Mouse (Mus musculus) forebrain, embryonic 14.5 days (tissue): Measurements from ENCODE around the gene Tbc1d19. TPM values are rescaled to one million over a fixed set of nuclear protein-coding genes. Genes with fewer than 3 reads are reported as not detected.
A peak's percentile ranks its signal among the peaks of the same experiment; 100 is the strongest.

Experiments
- ATAC-seq: fragments of 200-750 bp; cut with Nextera tagmentation; 2 replicates; pipeline ENCODE4 v1.8.0; 2017; ENCODE audit warnings: mild to moderate bottlenecking, moderate library complexity
- DNase-seq: peaks from one replicate; pipeline ENCODE4 v3.0.0-alpha.2; 2015; ENCODE audit warnings: low spot score
- H3K27ac ChIP-seq: fragments of 300-500 bp; sonication (generic); 2 replicates; pipeline ENCODE4 v1.5.1; 2014; ENCODE audit warnings: low read depth, mild to moderate bottlenecking, control low read depth, low read length, moderate library complexity
- H3K27me3 ChIP-seq: fragments of 300-500 bp; sonication (generic); replicated peaks from 2 replicates; pipeline ENCODE4 v1.6.1; 2014; ENCODE audit warnings: low read length, control low read depth, mixed read lengths; ENCODE audit not compliant: control insufficient read depth, insufficient read depth
- H3K36me3 ChIP-seq: fragments of 300-500 bp; sonication (generic); 2 replicates; pipeline ENCODE4 v1.6.1; 2014; ENCODE audit warnings: low read length, control low read depth; ENCODE audit not compliant: control insufficient read depth, insufficient read depth
- H3K4me1 ChIP-seq: fragments of 300-500 bp; sonication (generic); 2 replicates; pipeline ENCODE4 v1.6.1; 2014; ENCODE audit warnings: antibody characterized with exemption, low read length, control low read depth; ENCODE audit not compliant: control insufficient read depth, insufficient read depth
- H3K4me2 ChIP-seq: fragments of 300-500 bp; sonication (generic); 2 replicates; pipeline ENCODE4 v1.6.1; 2014; ENCODE audit warnings: mild to moderate bottlenecking, control low read depth, low read length
- H3K4me3 ChIP-seq: fragments of 300-500 bp; sonication (generic); 2 replicates; pipeline ENCODE4 v1.5.1; 2014; ENCODE audit warnings: low read depth, low read length, control low read depth
- H3K9ac ChIP-seq: fragments of 300-500 bp; sonication (generic); 2 replicates; pipeline ENCODE4 v1.6.1; 2014; ENCODE audit warnings: mild to moderate bottlenecking, low read length, control low read depth, moderate library complexity
- H3K9me3 ChIP-seq: fragments of 300-500 bp; sonication (generic); replicated peaks from 2 replicates; pipeline ENCODE4 v1.6.1; 2016; ENCODE audit warnings: low read length, control low read depth, mixed read lengths; ENCODE audit not compliant: control insufficient read depth
- WGBS: fragments of 180-500 bp; shearing (Covaris S2); extraction: QIAGEN DNeasy Blood & Tissue Kit; methylation state at CpG from one replicate; pipeline ENCODE4 v1.1.7; 2014; 5-methylcytosine and 5-hydroxymethylcytosine counted together
- polyA plus RNA-seq: library from polyadenylated mRNA; unstranded; fragments of >200 nt; fragmentation: Nextera tagmentation; extraction: Ambion mirVana; gene quantifications from 2 replicates; pipeline ENCODE4 v1.2.1, GENCODE M21; 2014

The Tbc1d19 gene
- 60.9 and 69.7 TPM in 2 replicates for polyA plus RNA-seq

DNA sequence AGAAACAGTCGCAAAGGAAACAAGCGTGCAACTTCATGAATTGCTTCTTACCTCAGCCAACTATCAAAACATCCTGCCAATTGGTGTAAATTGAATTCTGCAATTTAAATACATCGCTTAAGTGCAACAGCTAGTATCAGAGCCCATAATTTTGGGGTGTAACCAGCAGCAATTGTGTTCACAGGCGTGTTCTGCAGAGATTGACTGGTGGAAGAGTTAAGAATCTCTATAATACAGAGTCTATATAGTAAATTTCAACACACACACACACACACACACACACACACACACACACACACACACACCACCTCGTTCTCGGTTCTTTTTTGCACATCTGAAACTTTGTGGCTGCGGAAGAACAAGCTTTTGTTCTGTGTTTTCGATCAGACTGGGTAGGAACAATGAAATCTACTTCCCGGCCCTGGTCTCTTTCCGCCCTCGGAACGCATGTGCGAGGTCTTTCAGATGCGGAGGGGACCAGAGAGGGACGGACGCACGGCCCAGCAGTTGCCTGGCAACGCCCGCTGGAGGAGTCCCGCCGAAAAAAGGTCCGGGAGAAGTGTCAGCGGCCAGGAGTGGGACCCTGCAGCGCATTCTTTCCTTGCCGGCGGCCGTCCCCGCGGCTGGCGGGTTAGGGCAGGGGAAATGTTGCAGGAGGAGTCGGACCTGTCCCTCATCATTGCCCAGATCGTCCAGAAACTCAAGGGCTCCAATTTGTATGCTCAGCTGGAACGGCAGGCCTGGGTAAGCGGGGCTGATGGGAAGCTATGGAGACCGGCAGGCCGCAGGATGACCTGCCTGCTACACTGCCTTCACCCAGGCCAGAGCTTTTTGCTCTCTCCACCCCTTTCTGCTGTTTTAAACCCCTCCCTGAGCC, at the start of gene Tbc1d19:
Tbc1d19 (plus strand) TSS at position 492 of the 877 bp plus-strand sequence.
- Histone ChIP-seq H3K4me2 (peak within 1 kb of the TSS; percentile 71), H3K4me3 (peak within 1 kb of the TSS; percentile 74), H3K27ac (peak within 1 kb of the TSS; percentile 55; the same call in 1 of the 2 replicates), H3K4me1 (peaks cover 11% of the 10 kb centered on the region), H3K36me3 (no peaks in the 10 kb centered on the region), H3K9ac (peak within 1 kb of the TSS; percentile 84), H3K27me3 (no peaks in the 10 kb centered on the region), H3K9me3 (no peaks in the 10 kb centered on the region)
- peak; percentile 94 for DNase-seq
- ATAC-seq, result peak; percentile 99
- WGBS, result 6% methylated on average over 36 of the region's 36 CpGs

GRCm38 (mm10) chr5:53759912-53760311, 49.5 kb upstream of the Tbc1d19 start:
- DNase-seq, result no peak
- no peak overlapping the region for H3K27ac ChIP-seq
- no peaks in the 10 kb centered on the region for H3K9me3 ChIP-seq
- no peak overlapping the region for H3K4me3 ChIP-seq
- no peaks in the 10 kb centered on the region for H3K4me1 ChIP-seq
- H3K36me3 ChIP-seq, result no peaks in the 10 kb centered on the region
- ATAC-seq, result no peak
- no peak overlapping the region for H3K4me2 ChIP-seq
- no peak overlapping the region for H3K9ac ChIP-seq
- H3K27me3 ChIP-seq, result no peaks in the 10 kb centered on the region
- 93% methylated on average over 4 of the region's 4 CpGs for WGBS

DNA sequence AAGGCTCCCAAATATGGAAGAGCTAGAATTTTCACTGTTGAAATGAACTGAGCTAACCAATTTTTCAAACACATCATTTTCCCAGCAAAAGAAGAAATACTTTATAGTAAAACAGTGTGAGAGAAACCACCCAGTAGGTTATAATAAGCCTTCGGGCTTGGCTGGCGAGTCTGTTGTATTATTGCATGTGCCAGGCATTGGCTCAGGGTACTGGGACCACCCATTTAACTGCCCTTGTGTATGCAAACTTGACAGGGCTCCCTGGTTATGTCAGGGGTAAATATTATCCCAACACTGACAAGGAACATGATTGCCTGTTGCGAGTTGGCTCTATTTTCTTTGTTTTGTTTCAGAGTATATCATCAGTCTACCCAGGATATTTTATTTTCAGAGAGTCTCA, 48.5 kb upstream of the Tbc1d19 start:
- no peaks in the 10 kb centered on the region for H3K27me3 ChIP-seq
- no peaks in the 10 kb centered on the region for H3K36me3 ChIP-seq
- no peak overlapping the region for H3K4me2 ChIP-seq
- no peak overlapping the region for H3K4me3 ChIP-seq
- H3K27ac ChIP-seq, result no peak overlapping the region
- H3K9me3 ChIP-seq, result no peaks in the 10 kb centered on the region
- DNase-seq, result no peak
- ATAC-seq, result no peak
- WGBS, result 76% methylated on average over 3 of the region's 3 CpGs
- H3K9ac ChIP-seq, result no peak overlapping the region
- no peaks in the 10 kb centered on the region for H3K4me1 ChIP-seq

DNA sequence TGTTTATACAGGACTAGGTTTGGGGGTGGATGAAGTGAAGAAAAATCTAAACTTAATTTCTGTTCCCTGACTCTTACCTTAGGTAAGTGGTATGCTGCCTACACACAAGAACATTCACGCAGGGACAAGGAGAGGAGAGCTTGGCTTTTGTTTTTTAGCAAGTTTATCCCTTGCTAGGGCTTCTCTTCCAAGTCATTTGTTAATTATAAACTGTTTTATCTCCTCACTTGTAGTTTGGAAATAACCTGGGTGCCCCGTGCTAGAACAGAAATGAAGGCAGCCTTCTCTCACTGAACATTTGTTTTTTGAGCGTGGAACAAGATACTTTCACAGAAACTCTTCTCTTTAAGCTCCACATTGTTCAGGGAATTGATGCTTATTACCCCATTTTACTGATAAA, 48.1 kb upstream of the Tbc1d19 start:
- no peak for ATAC-seq
- Histone ChIP-seq H3K27ac (no peak overlapping the region), H3K36me3 (no peaks in the 10 kb centered on the region), H3K4me2 (no peak overlapping the region), H3K4me3 (no peak overlapping the region), H3K4me1 (no peaks in the 10 kb centered on the region), H3K9me3 (no peaks in the 10 kb centered on the region), H3K9ac (no peak overlapping the region), H3K27me3 (no peaks in the 10 kb centered on the region)
- DNase-seq, result no peak
- 88% methylated on average over 3 of the region's 3 CpGs for WGBS

GRCm38 (mm10) chr5:53784818-53785520, 24.4 kb upstream of the Tbc1d19 start:
- no peak overlapping the region for H3K9ac ChIP-seq
- no peak overlapping the region for H3K4me3 ChIP-seq
- no peaks in the 10 kb centered on the region for H3K36me3 ChIP-seq
- ATAC-seq (no peak), DNase-seq (no peak)
- no peaks in the 10 kb centered on the region for H3K27me3 ChIP-seq
- no peaks in the 10 kb centered on the region for H3K9me3 ChIP-seq
- no peaks in the 10 kb centered on the region for H3K4me1 ChIP-seq
- 72% methylated on average over 12 of the region's 12 CpGs for WGBS
- H3K4me2 ChIP-seq, result no peak overlapping the region
- H3K27ac ChIP-seq, result no peak overlapping the region

- H3K4me1 ChIP-seq, result no peaks in the 10 kb centered on the region
- no peak overlapping the region for H3K27ac ChIP-seq
- no peaks in the 10 kb centered on the region for H3K27me3 ChIP-seq
- H3K4me2 ChIP-seq, result no peak overlapping the region
- H3K9ac ChIP-seq, result no peak overlapping the region
- no peaks in the 10 kb centered on the region for H3K9me3 ChIP-seq
- H3K4me3 ChIP-seq, result no peak overlapping the region
- no peak for ATAC-seq
- DNase-seq, result no peak
- no peaks in the 10 kb centered on the region for H3K36me3 ChIP-seq
- 74% methylated on average over 2 of the region's 2 CpGs for WGBS
Measured at GRCm38 (mm10) chr5:53801379-53801778, 8.0 kb upstream of the Tbc1d19 start.

DNA sequence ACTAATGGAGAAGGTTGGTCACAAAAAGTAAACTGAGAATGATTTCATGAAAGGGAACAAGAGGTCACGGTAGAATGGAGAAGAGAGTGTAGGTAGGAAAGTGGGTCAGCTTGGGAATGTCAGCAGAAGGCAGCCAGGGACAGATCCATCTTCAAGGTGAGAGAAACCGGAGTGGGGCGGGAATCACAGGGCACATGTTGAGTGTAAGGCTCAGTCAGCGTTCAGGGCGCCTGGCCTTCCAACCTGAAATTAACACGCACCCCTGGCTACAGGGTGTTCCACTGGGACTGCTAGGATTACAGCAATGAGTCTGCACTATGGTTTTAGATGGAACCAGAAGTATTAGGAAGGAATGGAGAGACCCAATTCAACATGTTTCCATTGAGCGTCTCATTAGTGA, 10.3 kb downstream of the Tbc1d19 start:
- 93% methylated on average over 7 of the region's 7 CpGs for WGBS
- H3K9ac ChIP-seq, result no peak overlapping the region
- H3K4me3 ChIP-seq, result no peak overlapping the region
- H3K27ac ChIP-seq, result no peak overlapping the region
- no peak for ATAC-seq
- DNase-seq, result no peak
- no peaks in the 10 kb centered on the region for H3K36me3 ChIP-seq
- no peaks in the 10 kb centered on the region for H3K9me3 ChIP-seq
- H3K4me2 ChIP-seq, result no peak overlapping the region
- H3K27me3 ChIP-seq, result no peaks in the 10 kb centered on the region
- H3K4me1 ChIP-seq, result no peaks in the 10 kb centered on the region

DNA sequence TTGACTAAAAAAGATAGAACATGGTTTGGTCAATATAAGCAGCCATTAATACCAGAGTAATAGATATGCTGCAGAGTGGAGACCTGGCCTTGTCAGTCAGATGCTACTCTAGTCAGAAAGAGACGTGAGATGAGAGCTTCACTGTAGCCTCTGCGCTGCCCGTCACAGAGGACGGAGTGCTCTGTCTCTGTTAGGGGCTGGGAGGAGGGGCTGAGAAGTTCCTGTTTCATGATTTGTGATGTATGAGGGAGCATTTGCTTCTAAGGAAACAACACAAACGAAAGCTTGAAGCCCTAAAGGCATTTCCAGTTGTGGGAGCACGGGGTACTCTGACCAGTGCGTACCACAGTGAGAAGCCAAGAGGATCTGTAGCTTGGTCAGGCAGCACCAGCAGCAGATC, 16.5 kb downstream of the Tbc1d19 start:
- H3K9me3 ChIP-seq, result no peaks in the 10 kb centered on the region
- H3K9ac ChIP-seq, result no peak overlapping the region
- no peak overlapping the region for H3K4me2 ChIP-seq
- H3K36me3 ChIP-seq, result 0 out of 2 replicates have a peak, but pooled peaks cover 4% of the 10 kb centered on the region
- no peaks in the 10 kb centered on the region for H3K4me1 ChIP-seq
- no peaks in the 10 kb centered on the region for H3K27me3 ChIP-seq
- no peak for ATAC-seq
- no peak overlapping the region for H3K4me3 ChIP-seq
- DNase-seq, result no peak
- 86% methylated on average over 7 of the region's 7 CpGs for WGBS
- H3K27ac ChIP-seq, result no peak overlapping the region

DNA sequence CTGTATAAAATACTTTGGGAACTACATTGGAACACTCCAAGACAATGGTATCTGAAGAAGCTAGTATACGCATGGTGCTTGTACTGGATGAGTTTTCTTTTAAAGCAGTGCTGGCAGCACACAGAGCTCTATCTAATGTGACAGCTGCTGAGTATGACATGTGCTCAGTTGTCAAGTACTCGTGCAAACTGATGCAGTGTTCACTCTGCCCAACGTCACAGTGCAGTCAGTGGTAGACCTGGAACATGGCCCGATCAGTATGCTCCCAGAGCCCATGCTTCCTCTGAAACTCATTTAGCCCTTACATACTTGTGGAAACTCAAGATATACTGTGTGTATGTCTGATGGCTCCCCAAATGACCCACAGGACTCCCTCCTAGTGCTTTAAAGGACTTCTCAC, 25.1 kb downstream of the Tbc1d19 start:
- Histone ChIP-seq H3K4me3 (no peak overlapping the region), H3K27me3 (no peaks in the 10 kb centered on the region), H3K27ac (no peak overlapping the region), H3K4me1 (no peaks in the 10 kb centered on the region), H3K4me2 (no peak overlapping the region), H3K9ac (no peak overlapping the region), H3K36me3 (peaks cover 24% of the 10 kb centered on the region), H3K9me3 (no peaks in the 10 kb centered on the region)
- WGBS, result 88% methylated on average over 4 of the region's 4 CpGs
- no peak for DNase-seq
- no peak for ATAC-seq
